Mouse (Mus musculus): ENCODE results near the gene Rbbp5.

- TF ChIP-seq CTCF (IDR thresholded peaks at IDR 0.05; ENCODE audit: extremely low read depth, insufficient read length, insufficient replicate concordance, low read depth, low read length) (peak; percentile 67; the same call in 1 of the 2 replicates), POLR2A (IDR thresholded peaks at IDR 0.05; ENCODE audit: low read depth, low read length) (no peak)
Measured at GRCm38 (mm10) chr1:132523920-132524319, 46.8 kb downstream of the Rbbp5 start.

Data from small intestine, adult 2 months (tissue).